Mouse (Mus musculus): Measurements from ENCODE around the gene Tnip1.

GRCm38 (mm10) chr11:54891341-54891740 is 71.4 kb downstream of the Tnip1 start:
- TF ChIP-seq CTCF (IDR thresholded peaks at IDR 0.05; ENCODE audit: low read depth) (no peak), EP300 (IDR thresholded peaks at IDR 0.05; ENCODE audit: low read depth) (no peak)
